Comparison of ENCODE assay signal across 8 mouse cellular contexts in genomic region chr16:21787516-21788353, GRCm38 (mm10). TPM values are rescaled to one million over a fixed set of nuclear protein-coding genes. Genes with fewer than 3 reads are reported as not detected.
DNase-seq lines count a peak whose midpoint lies in the region; ATAC-seq and TF ChIP-seq lines count a peak whose summit lies in the region.

Gene Ehhadh, minus strand, starts transcription at chr16:21787807.

- H3K4me2 ChIP-seq in heart, embryonic 11.5 days: peak within 1 kb of the TSS; percentile 80
- peak within 1 kb of the TSS; percentile 48 for H3K4me2 ChIP-seq in kidney, embryonic 14.5 days (replicated peaks; ENCODE audit: low read depth, low read length)
- peak within 1 kb of the TSS; percentile 81 for H3K4me2 ChIP-seq in liver, embryonic 13.5 days
- peak within 1 kb of the TSS; percentile 88 for H3K4me2 ChIP-seq in stomach, embryonic 15.5 days

- no peaks in the 10 kb centered on the region for H3K27me3 ChIP-seq in heart, embryonic 11.5 days (ENCODE audit: control insufficient read depth, insufficient read depth, low read length)
- no peaks in the 10 kb centered on the region for H3K27me3 ChIP-seq in kidney, embryonic 14.5 days (ENCODE audit: control insufficient read depth, insufficient read depth, low read length)
- H3K27me3 ChIP-seq in liver, embryonic 13.5 days: no peaks in the 10 kb centered on the region
- no peaks in the 10 kb centered on the region for H3K27me3 ChIP-seq in stomach, embryonic 15.5 days (replicated peaks)

- TF ChIP-seq CTCF in bone marrow, adult 2 months (IDR thresholded peaks at IDR 0.05; ENCODE audit: control insufficient read depth, insufficient read depth, low read length): no peak

- peak; percentile 36 to 41 for DNase-seq in B cell, adult 2 months
- peak; percentile 59 for DNase-seq in liver, embryonic 13.5 days
- peak; percentile 72 for DNase-seq in naive thymus-derived CD4-positive, alpha-beta T cell, adult 2 months (ENCODE audit: low read depth)

- TF ChIP-seq POLR2A in bone marrow, adult 2 months (IDR thresholded peaks at IDR 0.05; ENCODE audit: borderline replicate concordance, control insufficient read depth, low read depth, low read length): peak; percentile 24; the same call in 1 of the 2 replicates

- H3K36me3 ChIP-seq in heart, embryonic 11.5 days (ENCODE audit: control insufficient read depth, insufficient read depth, low read length): no peaks in the 10 kb centered on the region
- no peaks in the 10 kb centered on the region for H3K36me3 ChIP-seq in kidney, embryonic 14.5 days (ENCODE audit: control insufficient read depth, insufficient read depth, low read length)
- no peaks in the 10 kb centered on the region for H3K36me3 ChIP-seq in liver, embryonic 13.5 days
- H3K36me3 ChIP-seq in stomach, embryonic 15.5 days: no peaks in the 10 kb centered on the region

- no peaks in the 10 kb centered on the region; the same call in 1 of the 2 replicates for H3K4me1 ChIP-seq in bone marrow, adult 2 months (ENCODE audit: control insufficient read depth, insufficient read depth, low read length)
- 0 out of 2 replicates have a peak, but pooled peaks cover 2% of the 10 kb centered on the region for H3K4me1 ChIP-seq in heart, embryonic 11.5 days (ENCODE audit: control insufficient read depth, insufficient read depth, low read length)
- H3K4me1 ChIP-seq in kidney, embryonic 14.5 days (ENCODE audit: control insufficient read depth, insufficient read depth, low read length): peaks cover 6% of the 10 kb centered on the region; the same call in 1 of the 2 replicates
- H3K4me1 ChIP-seq in liver, embryonic 13.5 days (replicated peaks): peaks cover 53% of the 10 kb centered on the region
- peaks cover 12% of the 10 kb centered on the region for H3K4me1 ChIP-seq in stomach, embryonic 15.5 days

- no peaks in the 10 kb centered on the region for H3K9me3 ChIP-seq in heart, embryonic 11.5 days (replicated peaks; ENCODE audit: control insufficient read depth, low read length)
- H3K9me3 ChIP-seq in kidney, embryonic 14.5 days (ENCODE audit: control insufficient read depth, low read length): no peaks in the 10 kb centered on the region
- H3K9me3 ChIP-seq in liver, embryonic 13.5 days (replicated peaks): no peaks in the 10 kb centered on the region
- no peaks in the 10 kb centered on the region for H3K9me3 ChIP-seq in stomach, embryonic 15.5 days

- H3K27ac ChIP-seq in bone marrow, adult 2 months (ENCODE audit: control insufficient read depth, insufficient read depth, low read depth, low read length, poor library complexity): peak within 1 kb of the TSS; percentile 37; the same call in 1 of the 2 replicates
- no peak within 1 kb of the TSS for H3K27ac ChIP-seq in heart, embryonic 11.5 days (ENCODE audit: low read depth, low read length)
- no peak within 1 kb of the TSS for H3K27ac ChIP-seq in kidney, embryonic 14.5 days (ENCODE audit: low read depth, low read length)
- H3K27ac ChIP-seq in liver, embryonic 13.5 days: peak within 1 kb of the TSS; percentile 67
- H3K27ac ChIP-seq in stomach, embryonic 15.5 days: 0 out of 2 replicates have a peak within 1 kb of the TSS, but pooled peaks have one; percentile 33

- peak within 1 kb of the TSS; percentile 69 for H3K9ac ChIP-seq in heart, embryonic 11.5 days (ENCODE audit: low read depth, low read length)
- peak within 1 kb of the TSS; percentile 35; the same call in 1 of the 2 replicates for H3K9ac ChIP-seq in kidney, embryonic 14.5 days (ENCODE audit: low read depth, low read length)
- peak within 1 kb of the TSS; percentile 75 for H3K9ac ChIP-seq in liver, embryonic 13.5 days
- H3K9ac ChIP-seq in stomach, embryonic 15.5 days: peak within 1 kb of the TSS; percentile 44; the same call in 1 of the 2 replicates

- peak; percentile 90 for ATAC-seq in erythroblast, adult 5-6 weeks (replicated peaks; ENCODE audit: low FRiP score, poor library complexity, severe bottlenecking)
- ATAC-seq in heart, embryonic 11.5 days (replicated peaks; ENCODE audit: insufficient number of reproducible peaks, low FRiP score, low TSS enrichment): peak; percentile 89
- ATAC-seq in kidney, embryonic 14.5 days (ENCODE audit: low FRiP score, low TSS enrichment): peak; percentile 93
- peak; percentile 87 for ATAC-seq in liver, embryonic 13.5 days (ENCODE audit: low read depth)
- peak; percentile 93 for ATAC-seq in stomach, embryonic 15.5 days (ENCODE audit: insufficient read depth, low FRiP score, low read depth)

- WGBS in bone marrow, adult 2 months: 11% methylated on average over 28 of the region's 28 CpGs
- WGBS in heart, embryonic 11.5 days (ENCODE audit: insufficient replicate concordance): 8% methylated on average over 28 of the region's 28 CpGs
- WGBS in kidney, embryonic 14.5 days: 8% methylated on average over 28 of the region's 28 CpGs
- 9% methylated on average over 28 of the region's 28 CpGs for WGBS in liver, embryonic 13.5 days (ENCODE audit: insufficient replicate concordance)
- 6% methylated on average over 27 of the region's 28 CpGs for WGBS in stomach, embryonic 15.5 days

- H3K4me3 ChIP-seq in bone marrow, adult 2 months (replicated peaks; ENCODE audit: control insufficient read depth, low read depth, low read length): peak within 1 kb of the TSS; percentile 78
- H3K4me3 ChIP-seq in heart, embryonic 11.5 days (ENCODE audit: low read depth, low read length): peak within 1 kb of the TSS; percentile 62
- H3K4me3 ChIP-seq in kidney, embryonic 14.5 days (ENCODE audit: low read length): peak within 1 kb of the TSS; percentile 37
- H3K4me3 ChIP-seq in liver, embryonic 13.5 days (replicated peaks): peak within 1 kb of the TSS; percentile 67
- H3K4me3 ChIP-seq in stomach, embryonic 15.5 days (replicated peaks): peak within 1 kb of the TSS; percentile 60

RNA-seq across cellular contexts. Expression of gene Ehhadh, which starts in this region (rescaled TPM):
- 1.3 and 1.8 TPM in 2 replicates for polyA plus RNA-seq in bone marrow, adult 2 months (2011; ENCODE audit: insufficient read depth, insufficient read length, low replicate concordance, missing spikeins)
- 1.3 TPM in 1 of 2 replicates, not detected in the other for total RNA-seq in erythroblast, adult 5-6 weeks (2015; ENCODE audit: low replicate concordance)
- 0.94 and 2.9 TPM in 2 replicates for total RNA-seq in erythroblast, adult 5-6 weeks (2017; ENCODE audit: low replicate concordance)
- 2.8 and 3.0 TPM in 2 replicates for polyA plus RNA-seq in heart, embryonic 11.5 days (2014; fragmentation: Nextera tagmentation; extraction: Ambion mirVana)
- polyA plus RNA-seq in kidney, embryonic 14.5 days (2014; fragmentation: Nextera tagmentation; extraction: Ambion mirVana): 1.1 and 1.9 TPM in 2 replicates
- 5.9 and 6.4 TPM in 2 replicates for polyA plus RNA-seq in liver, embryonic 13.5 days (2015; fragmentation: Nextera tagmentation; extraction: Ambion mirVana)
- polyA plus RNA-seq in stomach, embryonic 15.5 days (2015; fragmentation: Nextera tagmentation; extraction: Ambion mirVana): 5.0 and 5.1 TPM in 2 replicates

Comparison
In these comparisons a context has a peak if more than half of its experiments do, and no peak if none do; other contexts are left out.
1. H3K27ac ChIP-seq: peak in bone marrow, adult 2 months (single experiment), liver, embryonic 13.5 days (single experiment) and stomach, embryonic 15.5 days (single experiment); none in heart, embryonic 11.5 days (single experiment) and kidney, embryonic 14.5 days (single experiment).
2. Peak in every context shown above with its lines, with median percentiles within 50 percentile points of each other: DNase-seq, H3K4me3 ChIP-seq, ATAC-seq, H3K4me2 ChIP-seq and H3K9ac ChIP-seq.